Mouse (Mus musculus) E14TG2a.4 (cell line): ENCODE data around the gene Foxd4.

Source experiments
- CTCF ChIP-seq: conservative IDR thresholded peaks from 2 replicates; pipeline ENCODE4 v1.5.1; 2014; ENCODE audit warnings: low read length
- NANOG ChIP-seq: IDR thresholded peaks from 2 replicates; pipeline ENCODE4 v1.6.1; 2014; ENCODE audit warnings: borderline replicate concordance, low read length, mixed read lengths
- POU5F1 ChIP-seq: IDR thresholded peaks from 2 replicates; pipeline ENCODE4 v1.6.1; 2014; ENCODE audit warnings: low read length, borderline replicate concordance

DNA sequence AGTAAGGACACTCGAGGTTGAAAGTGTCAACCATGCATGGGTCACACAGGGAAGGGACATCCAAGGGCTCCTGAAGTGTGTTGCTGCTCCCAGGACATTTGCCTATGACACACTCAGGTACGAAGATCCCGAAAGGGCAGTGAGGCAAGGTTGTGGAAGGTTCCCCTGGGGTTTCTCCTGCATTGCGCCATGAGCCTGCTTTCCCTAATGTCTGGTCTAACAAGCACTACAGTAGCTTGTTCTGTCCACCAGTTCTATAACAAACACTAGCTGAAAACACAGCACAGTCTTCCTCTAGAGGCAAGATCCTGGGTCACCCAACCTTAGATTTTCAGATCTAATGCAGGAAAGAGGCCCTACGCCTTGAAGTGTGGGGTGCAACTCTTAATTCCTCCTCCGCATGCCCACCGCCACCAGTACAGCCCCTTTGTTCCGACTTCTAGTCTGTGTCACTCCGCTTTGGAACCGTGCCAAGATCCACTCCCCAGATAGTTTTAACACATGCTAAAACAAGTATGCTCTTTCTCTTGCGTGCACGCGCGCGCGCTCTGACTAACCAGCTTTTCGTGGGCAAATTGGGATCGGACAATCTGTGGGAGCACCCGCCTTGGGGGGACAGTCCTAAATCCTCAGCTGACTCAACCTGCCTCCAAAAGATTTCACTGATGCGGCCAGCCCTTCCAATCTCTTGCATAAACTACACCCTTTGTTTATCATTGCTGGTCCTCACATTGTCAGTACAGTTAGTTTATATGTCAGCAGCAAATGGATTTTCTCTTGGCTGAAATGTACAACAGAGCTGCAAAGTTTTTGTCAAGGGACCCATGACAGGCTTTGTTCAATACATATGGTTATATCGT, 49.3 kb downstream of the Foxd4 start:
- TF ChIP-seq CTCF, result no peak
- TF ChIP-seq POU5F1, result no peak
- TF ChIP-seq NANOG, result no peak
